Mouse (Mus musculus): ENCODE measurements around the gene Tefm.
"Not testable (repeated sequence)": the region's sequence is repeated elsewhere in the genome, so short reads cannot be mapped to it uniquely, and the experiment has no call there.

The Tefm gene

GRCm38 (mm10) chr11:80141825-80142521, at the start of gene Tefm:
Gene Tefm (minus strand): TSS chr11:80142175.
- peak; percentile 91 for DNase-seq (ENCODE audit: extremely low spot score, low spot score)

- DNase-seq (ENCODE audit: extremely low spot score, low spot score), result no peak
Measured at GRCm38 (mm10) chr11:80190280-80190679, 48.3 kb upstream of the Tefm start.

- DNase-seq (ENCODE audit: extremely low spot score, low spot score), result not testable (repeated sequence)
Measured at GRCm38 (mm10) chr11:80185441-80185976, 43.5 kb upstream of the Tefm start.

- DNase-seq (ENCODE audit: extremely low spot score, low spot score), result no peak
Measured at GRCm38 (mm10) chr11:80184531-80185071, 42.6 kb upstream of the Tefm start.

GRCm38 (mm10) chr11:80183705-80184255, 41.8 kb upstream of the Tefm start, which contains the start of gene Rnf135:
Gene Rnf135 (plus strand): TSS chr11:80183851.
- peak; percentile 78 for DNase-seq (ENCODE audit: extremely low spot score, low spot score)

GRCm38 (mm10) chr11:80183054-80183704, 41.2 kb upstream of the Tefm start:
- DNase-seq (ENCODE audit: extremely low spot score, low spot score), result not testable (repeated sequence)

GRCm38 (mm10) chr11:80181021-80181749, 39.2 kb upstream of the Tefm start:
- no peak for DNase-seq (ENCODE audit: extremely low spot score, low spot score)

- no peak for DNase-seq (ENCODE audit: extremely low spot score, low spot score)
Measured at GRCm38 (mm10) chr11:80178316-80178715, 36.3 kb upstream of the Tefm start.

GRCm38 (mm10) chr11:80176911-80177895, 35.2 kb upstream of the Tefm start:
- no peak for DNase-seq (ENCODE audit: extremely low spot score, low spot score)

- no peak for DNase-seq (ENCODE audit: extremely low spot score, low spot score)
Measured at GRCm38 (mm10) chr11:80173963-80174670, 32.1 kb upstream of the Tefm start.

GRCm38 (mm10) chr11:80171884-80172283, 29.9 kb upstream of the Tefm start:
- no peak for DNase-seq (ENCODE audit: extremely low spot score, low spot score)

GRCm38 (mm10) chr11:80170351-80170750, 28.4 kb upstream of the Tefm start:
- no peak for DNase-seq (ENCODE audit: extremely low spot score, low spot score)

GRCm38 (mm10) chr11:80169629-80170028, 27.7 kb upstream of the Tefm start:
- DNase-seq (ENCODE audit: extremely low spot score, low spot score), result no peak

- no peak for DNase-seq (ENCODE audit: extremely low spot score, low spot score)
Measured at GRCm38 (mm10) chr11:80168611-80169249, 26.8 kb upstream of the Tefm start.

- DNase-seq (ENCODE audit: extremely low spot score, low spot score), result no peak
Measured at GRCm38 (mm10) chr11:80168121-80168520, 26.1 kb upstream of the Tefm start.

GRCm38 (mm10) chr11:80164224-80164623, 22.2 kb upstream of the Tefm start:
- DNase-seq (ENCODE audit: extremely low spot score, low spot score), result no peak

GRCm38 (mm10) chr11:80163362-80164116, 21.6 kb upstream of the Tefm start:
- no peak for DNase-seq (ENCODE audit: extremely low spot score, low spot score)

- no peak for DNase-seq (ENCODE audit: extremely low spot score, low spot score)
Measured at GRCm38 (mm10) chr11:80161041-80161440, 19.1 kb upstream of the Tefm start.

Data from neural tube, embryonic 10.5 days (tissue).